ENCODE assay signal across 10 mouse cellular contexts in genomic region chr8:61700298-61700697, GRCm38 (mm10).
DNase-seq lines count a peak whose midpoint lies in the region; ATAC-seq and TF ChIP-seq lines count a peak whose summit lies in the region.
"Had no signal": no experiment of that assay in that cellular context is flagged by ENCODE, and none has a peak within 500 bp of the region (broad histone marks: within the 10 kb centered on the region; RNA-seq: fewer than 3 reads in every experiment).

No protein-coding gene starts in this region.

- TF ChIP-seq CTCF in heart, postnatal 0 days (IDR thresholded peaks at IDR 0.05; ENCODE audit: low read depth) = peak; percentile 48

- H3K27ac ChIP-seq in heart, postnatal 0 days (ENCODE audit: low read depth) = no peak overlapping the region
- H3K27ac ChIP-seq: neural tube, embryonic 13.5 days had no signal

- H3K36me3 ChIP-seq in heart, postnatal 0 days (replicated peaks; ENCODE audit: control insufficient read depth, insufficient read depth, low read length) = peaks cover 55% of the 10 kb centered on the region
- H3K36me3 ChIP-seq: neural tube, embryonic 13.5 days had no signal

- TF ChIP-seq EP300 in heart, postnatal 0 days (IDR thresholded peaks at IDR 0.05; ENCODE audit: low read depth) = no peak

- peaks cover 25% of the 10 kb centered on the region for H3K4me1 ChIP-seq in heart, postnatal 0 days (ENCODE audit: control insufficient read depth, insufficient read depth)

- H3K27me3 ChIP-seq in heart, postnatal 0 days (ENCODE audit: control insufficient read depth, insufficient read depth, low read length) = no peaks in the 10 kb centered on the region
- H3K27me3 ChIP-seq: neural tube, embryonic 13.5 days had no signal

- ATAC-seq in heart, postnatal 0 days (ENCODE audit: insufficient read depth, low read depth) = no peak

- intact Hi-C loops in heart, postnatal 25 days (cut with DNase I) = loop anchor here (2.0 to 5.0 kb wide), 3 partner anchors 57 to 175 kb away; no protein-coding TSS in a partner anchor
- intact Hi-C loops in left cerebral cortex, postnatal 4 days (cut with DNase I) = loop anchor here (5.0 kb wide), 1 partner anchor 172 kb away; no protein-coding TSS in a partner anchor

- no peak for DNase-seq in heart, postnatal 0 days (ENCODE audit: low spot score)
- no peak for DNase-seq in heart, postnatal 25 days (ENCODE audit: low spot score)
- DNase-seq in A20 (ENCODE audit: low read depth, low spot score) = peak; percentile 47
- DNase-seq in WW6 (ENCODE audit: low read depth, low spot score) = peak; percentile 47
- peak; percentile 29 to 65 for DNase-seq in kidney, postnatal 36 days
- no peak for DNase-seq in spleen, postnatal 14 days (ENCODE audit: low spot score in 2 of 2)
- no peak for DNase-seq in layer of hippocampus, adult 11-12 months (ENCODE audit: low spot score)
- no peak for DNase-seq in left cerebral cortex, postnatal 4 days
- DNase-seq: cerebellum, adult 18-20 months had no signal

- H3K9me3 ChIP-seq in heart, postnatal 0 days (replicated peaks; ENCODE audit: control insufficient read depth, low read length) = 0 out of 2 replicates have a peak, but pooled peaks cover 3% of the 10 kb centered on the region
- H3K9me3 ChIP-seq: neural tube, embryonic 13.5 days had no signal

- WGBS in heart, postnatal 0 days = 80% methylated on average over 1 of the region's 1 CpGs

- H3K4me2 ChIP-seq in heart, postnatal 0 days (ENCODE audit: low read depth, low read length) = no peak overlapping the region
- H3K4me2 ChIP-seq: neural tube, embryonic 13.5 days had no signal

- no peak overlapping the region for H3K4me3 ChIP-seq in heart, postnatal 0 days (ENCODE audit: low read depth, low read length)
- H3K4me3 ChIP-seq: neural tube, embryonic 13.5 days had no signal

- H3K9ac ChIP-seq in heart, postnatal 0 days (replicated peaks; ENCODE audit: low read depth, low read length) = no peak overlapping the region
- H3K9ac ChIP-seq: neural tube, embryonic 13.5 days had no signal

Comparison
In these comparisons a context has a peak if more than half of its experiments do, and no peak if none do; other contexts are left out.
1. DNase-seq: peak in A20 (single experiment), WW6 (single experiment) and kidney, postnatal 36 days (2 of 2); none in heart, postnatal 0 days (single experiment), heart, postnatal 25 days (single experiment), spleen, postnatal 14 days (0 of 2), layer of hippocampus, adult 11-12 months (single experiment) and left cerebral cortex, postnatal 4 days (single experiment).